Mouse (Mus musculus) CH12.LX (cell line): ENCODE results near the gene 4930402K13Rik. TPM values are rescaled to one million over a fixed set of nuclear protein-coding genes. Genes with fewer than 3 reads are reported as not detected.

Experiments used
- polyA plus RNA-seq: library from polyadenylated mRNA; unstranded; fragments of >175 nt; gene quantifications from 2 replicates; pipeline ENCODE4 v1.2.1, GENCODE M21; 2012; ENCODE audit warnings: low read depth; ENCODE audit not compliant: insufficient read length
- total RNA-seq, 2 experiments: library from RNA; depleted of rRNA; stranded (reverse); fragments of 300-350 nt in 1 of 2; fragments of >200 nt in 1 of 2; gene quantifications; 2 replicates each; pipeline ENCODE4 v1.2.3; 2012 to 2014

4930402K13Rik gene
- total and polyA plus RNA-seq, 3 experiments, result not detected

Other genes starting within 250 kb of the 4930402K13Rik start
- gene Gm5751, start 230.3 kb upstream of the 4930402K13Rik start, total RNA-seq (2012; rRNA removed), result 0.38 and 0.51 TPM in 2 replicates
- not detected in 2 replicates for gene Gm5751, start 230.3 kb upstream of the 4930402K13Rik start, total RNA-seq (2014; rRNA removed)
- gene Gm5751, start 230.3 kb upstream of the 4930402K13Rik start, polyA plus RNA-seq, result 0.59 TPM in 1 of 2 replicates, not detected in the other
- gene B630019K06Rik, start 212.2 kb upstream of the 4930402K13Rik start, total RNA-seq (2012; rRNA removed), result not detected in 2 replicates
- gene B630019K06Rik, start 212.2 kb upstream of the 4930402K13Rik start, total RNA-seq (2014; rRNA removed), result 0.08 TPM in 1 of 2 replicates, not detected in the other
- 0.11 TPM in 1 of 2 replicates, not detected in the other for gene B630019K06Rik, start 212.2 kb upstream of the 4930402K13Rik start, polyA plus RNA-seq
- gene Fthl17b, start 141.6 kb upstream of the 4930402K13Rik start, total RNA-seq (2012; rRNA removed), result not detected in 2 replicates
- not detected in 2 replicates for gene Fthl17b, start 141.6 kb upstream of the 4930402K13Rik start, total RNA-seq (2014; rRNA removed)
- gene Fthl17b, start 141.6 kb upstream of the 4930402K13Rik start, polyA plus RNA-seq, result not detected in 2 replicates
- not detected in 2 replicates for gene Fthl17c, start 128.0 kb upstream of the 4930402K13Rik start, total RNA-seq (2012; rRNA removed)
- not detected in 2 replicates for gene Fthl17c, start 128.0 kb upstream of the 4930402K13Rik start, total RNA-seq (2014; rRNA removed)
- not detected in 2 replicates for gene Fthl17c, start 128.0 kb upstream of the 4930402K13Rik start, polyA plus RNA-seq
- gene Fthl17d, start 117.8 kb upstream of the 4930402K13Rik start, total RNA-seq (2012; rRNA removed), result 0.21 TPM in 1 of 2 replicates, not detected in the other
- not detected in 2 replicates for gene Fthl17d, start 117.8 kb upstream of the 4930402K13Rik start, total RNA-seq (2014; rRNA removed)
- gene Fthl17d, start 117.8 kb upstream of the 4930402K13Rik start, polyA plus RNA-seq, result not detected in 2 replicates
- not detected in 2 replicates for gene Fthl17e, start 71.1 kb upstream of the 4930402K13Rik start, total RNA-seq (2012; rRNA removed)
- gene Fthl17e, start 71.1 kb upstream of the 4930402K13Rik start, total RNA-seq (2014; rRNA removed), result not detected in 2 replicates
- gene Fthl17e, start 71.1 kb upstream of the 4930402K13Rik start, polyA plus RNA-seq, result not detected in 2 replicates
- not detected in 2 replicates for gene Fthl17f, start 41.5 kb upstream of the 4930402K13Rik start, total RNA-seq (2012; rRNA removed)
- not detected in 2 replicates for gene Fthl17f, start 41.5 kb upstream of the 4930402K13Rik start, total RNA-seq (2014; rRNA removed)
- not detected in 2 replicates for gene Fthl17f, start 41.5 kb upstream of the 4930402K13Rik start, polyA plus RNA-seq
- not detected in 2 replicates for gene Lancl3, start 95.3 kb downstream of the 4930402K13Rik start, total RNA-seq (2012; rRNA removed)
- gene Lancl3, start 95.3 kb downstream of the 4930402K13Rik start, total RNA-seq (2014; rRNA removed), result not detected in 2 replicates
- 0.07 TPM in 1 of 2 replicates, not detected in the other for gene Lancl3, start 95.3 kb downstream of the 4930402K13Rik start, polyA plus RNA-seq
- gene Gm14862, start 152.3 kb downstream of the 4930402K13Rik start, total RNA-seq (2012; rRNA removed), result not detected in 2 replicates
- gene Gm14862, start 152.3 kb downstream of the 4930402K13Rik start, total RNA-seq (2014; rRNA removed), result not detected in 2 replicates
- gene Gm14862, start 152.3 kb downstream of the 4930402K13Rik start, polyA plus RNA-seq, result not detected in 2 replicates
- gene Xk, start 168.2 kb downstream of the 4930402K13Rik start, total RNA-seq (2012; rRNA removed), result 0.68 and 0.88 TPM in 2 replicates
- 0.05 and 0.08 TPM in 2 replicates for gene Xk, start 168.2 kb downstream of the 4930402K13Rik start, total RNA-seq (2014; rRNA removed)
- 0.35 and 0.44 TPM in 2 replicates for gene Xk, start 168.2 kb downstream of the 4930402K13Rik start, polyA plus RNA-seq
- 0.50 TPM in 1 of 2 replicates, not detected in the other for gene H2al1m, start 179.2 kb downstream of the 4930402K13Rik start, total RNA-seq (2012; rRNA removed)
- not detected in 2 replicates for gene H2al1m, start 179.2 kb downstream of the 4930402K13Rik start, total RNA-seq (2014; rRNA removed)
- gene H2al1m, start 179.2 kb downstream of the 4930402K13Rik start, polyA plus RNA-seq, result not detected in 2 replicates
- not detected in 2 replicates for gene H2al1k, start 246.1 kb downstream of the 4930402K13Rik start, total RNA-seq (2012; rRNA removed)
- gene H2al1k, start 246.1 kb downstream of the 4930402K13Rik start, total RNA-seq (2014; rRNA removed), result not detected in 2 replicates
- not detected in 2 replicates for gene H2al1k, start 246.1 kb downstream of the 4930402K13Rik start, polyA plus RNA-seq